Mouse (Mus musculus) cortical plate, adult 2 months (tissue): ENCODE results near the gene Plcb2. TPM values are rescaled to one million over a fixed set of nuclear protein-coding genes. Genes with fewer than 3 reads are reported as not detected.

ENCODE experiments used
- H3K27ac ChIP-seq: fragments of 200-500 bp; 2 replicates; pipeline ENCODE4 v1.5.1; 2012; ENCODE audit warnings: low read length, control low read depth, inconsistent platforms; ENCODE audit not compliant: insufficient read depth
- H3K4me1 ChIP-seq: fragments of 200-500 bp; 2 replicates; pipeline ENCODE4 v1.6.1; 2011; ENCODE audit warnings: low read length; ENCODE audit not compliant: control insufficient read depth, insufficient read depth
- H3K4me3 ChIP-seq: fragments of 200-500 bp; 2 replicates; pipeline ENCODE4 v1.5.1; 2011; ENCODE audit warnings: mild to moderate bottlenecking, low read length, control low read depth; ENCODE audit not compliant: insufficient read depth
- CTCF ChIP-seq: fragments of 200-500 bp; IDR thresholded peaks from 2 replicates; pipeline ENCODE4 v1.5.1; 2011; ENCODE audit warnings: mild to moderate bottlenecking, control low read depth, low read length; ENCODE audit not compliant: insufficient read depth; ENCODE audit errors: extremely low read depth
- POLR2A ChIP-seq: fragments of 200-500 bp; IDR thresholded peaks from 2 replicates; pipeline ENCODE4 v1.6.1; 2011; ENCODE audit warnings: mild to moderate bottlenecking, low read length, control low read depth; ENCODE audit not compliant: insufficient read depth; ENCODE audit errors: extremely low read depth
- polyA plus RNA-seq: library from polyadenylated mRNA; depleted of rRNA; stranded (reverse); fragments of >200 nt; gene quantifications from 2 replicates; pipeline ENCODE4 v1.2.3, GENCODE M21; 2012

The Plcb2 gene
- polyA plus RNA-seq, 1 experiment, result 2.9 TPM

GRCm38 (mm10) chr2:118676839-118677741 lies 51.1 kb downstream of the Plcb2 start:
- peak overlapping the region; percentile 39 for H3K4me3 ChIP-seq
- H3K4me1 ChIP-seq, result peaks cover 1% of the 10 kb centered on the region; the same call in 1 of the 2 replicates
- no peak overlapping the region for H3K27ac ChIP-seq
- no peak for TF ChIP-seq CTCF
- TF ChIP-seq POLR2A, result no peak

- H3K4me1 ChIP-seq, result peaks cover 1% of the 10 kb centered on the region; the same call in 1 of the 2 replicates
- no peak overlapping the region for H3K27ac ChIP-seq
- TF ChIP-seq CTCF (no peak), POLR2A (no peak)
- H3K4me3 ChIP-seq, result no peak overlapping the region
These were observed 53.7 kb downstream of the Plcb2 start for GRCm38 (mm10) chr2:118674500-118674899.

GRCm38 (mm10) chr2:118673686-118674465 lies 54.4 kb downstream of the Plcb2 start:
- Histone ChIP-seq H3K4me3 (no peak overlapping the region), H3K27ac (no peak overlapping the region), H3K4me1 (peaks cover 1% of the 10 kb centered on the region; the same call in 1 of the 2 replicates)
- no peak for TF ChIP-seq POLR2A
- no peak for TF ChIP-seq CTCF

GRCm38 (mm10) chr2:118671728-118672127 lies 56.5 kb downstream of the Plcb2 start:
- TF ChIP-seq CTCF (no peak), POLR2A (no peak)
- Histone ChIP-seq H3K27ac (no peak overlapping the region), H3K4me3 (no peak overlapping the region), H3K4me1 (no peaks in the 10 kb centered on the region; the same call in 1 of the 2 replicates)

GRCm38 (mm10) chr2:118669785-118670184 lies 58.5 kb downstream of the Plcb2 start:
- TF ChIP-seq CTCF (no peak), POLR2A (no peak)
- H3K27ac ChIP-seq, result no peak overlapping the region
- H3K4me3 ChIP-seq, result no peak overlapping the region
- H3K4me1 ChIP-seq, result peaks cover 5% of the 10 kb centered on the region; the same call in 1 of the 2 replicates

- Histone ChIP-seq H3K4me3 (no peak overlapping the region), H3K4me1 (peaks cover 5% of the 10 kb centered on the region; the same call in 1 of the 2 replicates), H3K27ac (no peak overlapping the region)
- TF ChIP-seq POLR2A (no peak), CTCF (no peak)
These were observed 59.0 kb downstream of the Plcb2 start for GRCm38 (mm10) chr2:118669245-118669644.

- no peak for TF ChIP-seq CTCF
- Histone ChIP-seq H3K27ac (no peak overlapping the region), H3K4me1 (peaks cover 5% of the 10 kb centered on the region; the same call in 1 of the 2 replicates), H3K4me3 (no peak overlapping the region)
These were observed 61.1 kb downstream of the Plcb2 start for GRCm38 (mm10) chr2:118667181-118667580.

GRCm38 (mm10) chr2:118665616-118666015 lies 62.6 kb downstream of the Plcb2 start:
- Histone ChIP-seq H3K4me3 (peak overlapping the region; percentile 67; the same call in 1 of the 2 replicates), H3K4me1 (peaks cover 5% of the 10 kb centered on the region; the same call in 1 of the 2 replicates), H3K27ac (no peak overlapping the region)
- TF ChIP-seq CTCF, result no peak

GRCm38 (mm10) chr2:118664975-118665516 lies 63.2 kb downstream of the Plcb2 start:
- Histone ChIP-seq H3K27ac (no peak overlapping the region), H3K4me1 (peaks cover 5% of the 10 kb centered on the region; the same call in 1 of the 2 replicates), H3K4me3 (peak overlapping the region; percentile 67)
- TF ChIP-seq POLR2A, result no peak
- no peak for TF ChIP-seq CTCF
